25 mouse cellular contexts compared by ENCODE assay signal in the genomic region with DNA sequence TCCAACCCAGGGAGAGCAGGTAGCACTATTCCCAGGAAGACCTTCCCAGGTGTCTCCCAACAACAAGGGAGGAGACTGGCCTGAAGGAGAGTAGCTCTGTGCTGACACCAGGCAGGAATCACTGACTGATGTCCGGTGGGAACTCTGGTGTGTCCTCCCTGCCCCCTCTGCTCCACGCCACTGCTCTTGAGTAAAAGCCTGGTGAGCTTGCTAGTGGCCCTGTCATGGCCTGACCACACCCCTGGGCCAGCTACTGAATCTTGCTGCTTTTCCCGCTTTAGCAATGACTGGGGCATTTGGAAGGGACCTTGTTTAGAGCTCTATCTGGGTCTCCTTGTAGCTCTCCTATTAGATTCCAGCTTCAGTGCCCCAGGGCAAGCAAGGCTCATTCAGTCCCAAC. TPM values are rescaled to one million over a fixed set of nuclear protein-coding genes. Genes with fewer than 3 reads are reported as not detected.
DNase-seq lines count a peak whose midpoint lies in the region; ATAC-seq and TF ChIP-seq lines count a peak whose summit lies in the region.
"Had no signal": no experiment of that assay in that cellular context is flagged by ENCODE, and none has a peak within 500 bp of the region (broad histone marks: within the 10 kb centered on the region; RNA-seq: fewer than 3 reads in every experiment).

No protein-coding gene starts in this region.

- peak; percentile 36; the same call in 1 of the 2 replicates for ATAC-seq in kidney, postnatal 0 days (replicated peaks; ENCODE audit: low FRiP score, low read depth)
- no peak for ATAC-seq in megakaryocyte progenitor cell, adult 5-6 weeks (replicated peaks; ENCODE audit: poor library complexity)
- ATAC-seq: forebrain, embryonic 15.5 days; intestine, embryonic 16.5 days; midbrain, embryonic 16.5 days had no signal

- H3K4me3 ChIP-seq in heart, embryonic 10.5 days = no peak overlapping the region
- H3K4me3 ChIP-seq in kidney, postnatal 0 days (replicated peaks; ENCODE audit: low read depth, low read length) = no peak overlapping the region
- H3K4me3 ChIP-seq: embryonic facial prominence, embryonic 12.5 days; forebrain, embryonic 15.5 days; heart, adult 2 months; heart, embryonic 15.5 days; hindbrain, embryonic 12.5 days; myocyte; neural tube, embryonic 12.5 days had no signal

- H3K9me3 ChIP-seq in heart, embryonic 10.5 days = no peaks in the 10 kb centered on the region
- H3K9me3 ChIP-seq in kidney, postnatal 0 days (replicated peaks; ENCODE audit: low read length) = no peaks in the 10 kb centered on the region
- H3K9me3 ChIP-seq: embryonic facial prominence, embryonic 12.5 days; forebrain, embryonic 15.5 days; heart, embryonic 15.5 days; hindbrain, embryonic 12.5 days; neural tube, embryonic 12.5 days had no signal

- H3K9ac ChIP-seq in kidney, postnatal 0 days (ENCODE audit: low read depth, low read length) = no peak overlapping the region
- H3K9ac ChIP-seq: embryonic facial prominence, embryonic 12.5 days; forebrain, embryonic 15.5 days; heart, embryonic 15.5 days; hindbrain, embryonic 12.5 days; liver, embryonic 14.5 days; lung, embryonic 14.5 days; neural tube, embryonic 12.5 days had no signal

- H3K4me2 ChIP-seq in kidney, postnatal 0 days (ENCODE audit: low read length) = no peak overlapping the region
- H3K4me2 ChIP-seq: embryonic facial prominence, embryonic 12.5 days; forebrain, embryonic 15.5 days; heart, embryonic 15.5 days; hindbrain, embryonic 12.5 days; lung, embryonic 14.5 days; neural tube, embryonic 12.5 days had no signal

- no peaks in the 10 kb centered on the region for H3K27me3 ChIP-seq in heart, embryonic 10.5 days (ENCODE audit: insufficient read depth, poor library complexity, severe bottlenecking)
- no peaks in the 10 kb centered on the region for H3K27me3 ChIP-seq in kidney, postnatal 0 days (ENCODE audit: insufficient read depth, low read length)
- H3K27me3 ChIP-seq: embryonic facial prominence, embryonic 12.5 days; forebrain, embryonic 15.5 days; heart, embryonic 15.5 days; hindbrain, embryonic 12.5 days; neural tube, embryonic 12.5 days had no signal

- intact Hi-C loops in heart, postnatal 25 days (cut with DNase I) = loop anchor here (5.0 kb wide), 1 partner anchor 90 kb away; no protein-coding TSS in a partner anchor

- H3K27ac ChIP-seq in heart, embryonic 10.5 days = peak overlapping the region; percentile 52
- H3K27ac ChIP-seq in kidney, postnatal 0 days = no peak overlapping the region
- H3K27ac ChIP-seq: embryonic facial prominence, embryonic 12.5 days; forebrain, embryonic 15.5 days; heart, adult 2 months; heart, embryonic 15.5 days; hindbrain, embryonic 12.5 days; liver, embryonic 14.5 days; neural tube, embryonic 12.5 days had no signal

- no peaks in the 10 kb centered on the region for H3K36me3 ChIP-seq in heart, embryonic 10.5 days
- no peaks in the 10 kb centered on the region for H3K36me3 ChIP-seq in kidney, postnatal 0 days (ENCODE audit: insufficient read depth, low read length)
- H3K36me3 ChIP-seq: embryonic facial prominence, embryonic 12.5 days; forebrain, embryonic 15.5 days; hindbrain, embryonic 12.5 days; neural tube, embryonic 12.5 days had no signal

- WGBS in heart, embryonic 10.5 days = 46% methylated on average over 3 of the region's 3 CpGs
- WGBS in kidney, postnatal 0 days = 59% methylated on average over 3 of the region's 3 CpGs

- no peak for TF ChIP-seq CTCF in kidney, postnatal 0 days (IDR thresholded peaks at IDR 0.05; ENCODE audit: low read depth)

- DNase-seq in heart, embryonic 10.5 days (ENCODE audit: low spot score) = no peak
- no peak for DNase-seq in heart, postnatal 25 days (ENCODE audit: low spot score)
- no peak for DNase-seq in kidney, postnatal 0 days (ENCODE audit: low spot score)
- no peak for DNase-seq in kidney, adult 9 months
- peak; percentile 33 for DNase-seq in retina, postnatal 1 day
- no peak for DNase-seq in retina, embryonic 14.5 days (ENCODE audit: low spot score)
- DNase-seq: adrenal gland, postnatal 25 days; cerebellum, adult 18-20 months; cerebellum, postnatal 14 days; heart, adult 2 months; heart, postnatal 36 days; kidney, postnatal 14 days; liver; lung, embryonic 14.5 days; thymus, postnatal 4 days had no signal

- peaks cover 40% of the 10 kb centered on the region for H3K4me1 ChIP-seq in heart, embryonic 10.5 days
- H3K4me1 ChIP-seq in kidney, postnatal 0 days (replicated peaks; ENCODE audit: insufficient read depth, low read length) = no peaks in the 10 kb centered on the region
- H3K4me1 ChIP-seq: forebrain, embryonic 15.5 days; hindbrain, embryonic 12.5 days; neural tube, embryonic 12.5 days had no signal

RNA-seq across cellular contexts. Expression of a gene that starts 59.8 kb away (rescaled TPM):
- polyA plus RNA-seq in heart, embryonic 10.5 days (2016; fragmentation: Nextera tagmentation; extraction: Ambion mirVana) = 8.9 and 9.0 TPM in 2 replicates
- 10 to 100 TPM; 14.0 to 17.5 TPM for total RNA-seq in heart, postnatal 25 days (2021)
- 5.5 and 8.8 TPM in 2 replicates for polyA plus RNA-seq in kidney, postnatal 0 days (2015; fragmentation: Nextera tagmentation; extraction: Ambion mirVana)
- 119 and 135 TPM in 2 replicates for total RNA-seq in megakaryocyte progenitor cell, adult 5-6 weeks (2015)
- total RNA-seq in megakaryocyte progenitor cell, adult 5-6 weeks (2017) = 68.0 and 70.5 TPM in 2 replicates
